Mouse (Mus musculus) hindbrain, embryonic 16.5 days (tissue): ENCODE results near the gene Bdkrb2. TPM values are rescaled to one million over a fixed set of nuclear protein-coding genes. Genes with fewer than 3 reads are reported as not detected.

Experiments used
- polyA plus RNA-seq: library from polyadenylated mRNA; unstranded; fragments of >200 nt; fragmentation: Nextera tagmentation; extraction: Ambion mirVana; gene quantifications from 2 replicates; pipeline ENCODE4 v1.2.1, GENCODE M21; 2015

Gene Bdkrb2
- polyA plus RNA-seq, 1 experiment from 2014 or later: 2.5 TPM

Other genes starting within 250 kb of the Bdkrb2 start
- gene Tunar, start 229.4 kb upstream of the Bdkrb2 start, polyA plus RNA-seq: 26.3 and 28.6 TPM in 2 replicates
- gene D430019H16Rik, start 109.4 kb upstream of the Bdkrb2 start, polyA plus RNA-seq: 10.8 and 12.3 TPM in 2 replicates
- gene Bdkrb1, start 39.9 kb downstream of the Bdkrb2 start, polyA plus RNA-seq: 0.34 TPM in 1 of 2 replicates, not detected in the other
- 25.6 and 26.0 TPM in 2 replicates for gene Gskip, start 121.6 kb downstream of the Bdkrb2 start, polyA plus RNA-seq
- 10.2 and 13.3 TPM in 2 replicates for gene Atg2b, start 122.0 kb downstream of the Bdkrb2 start, polyA plus RNA-seq
- 2.3 and 2.8 TPM in 2 replicates for gene Ak7, start 142.8 kb downstream of the Bdkrb2 start, polyA plus RNA-seq
- gene Papola, start 221.5 kb downstream of the Bdkrb2 start, polyA plus RNA-seq: 127 and 138 TPM in 2 replicates